12 mouse cellular contexts compared by ENCODE assay signal in genomic region chr2:172789260-172789659, GRCm38 (mm10).
DNase-seq lines count a peak whose midpoint lies in the region; ATAC-seq lines count a peak whose summit lies in the region.
"Had no signal": no experiment of that assay in that cellular context is flagged by ENCODE, and none has a peak within 500 bp of the region (broad histone marks: within the 10 kb centered on the region; RNA-seq: fewer than 3 reads in every experiment).

No protein-coding gene starts in this region.

- H3K27me3 ChIP-seq in hindbrain, embryonic 13.5 days = peaks cover 66% of the 10 kb centered on the region
- peaks cover 27% of the 10 kb centered on the region; the same call in 1 of the 2 replicates for H3K27me3 ChIP-seq in hindbrain, embryonic 11.5 days (ENCODE audit: control insufficient read depth, insufficient read depth, low read length)
- peaks cover 42% of the 10 kb centered on the region for H3K27me3 ChIP-seq in midbrain, embryonic 14.5 days (ENCODE audit: control insufficient read depth, insufficient read depth, low read length)
- H3K27me3 ChIP-seq in midbrain, embryonic 10.5 days (ENCODE audit: low read depth, poor library complexity, severe bottlenecking) = peaks cover 87% of the 10 kb centered on the region
- H3K27me3 ChIP-seq in limb, embryonic 12.5 days = peaks cover 64% of the 10 kb centered on the region

- H3K4me1 ChIP-seq in hindbrain, embryonic 13.5 days (replicated peaks) = peaks cover 18% of the 10 kb centered on the region
- no peaks in the 10 kb centered on the region for H3K4me1 ChIP-seq in hindbrain, embryonic 11.5 days (replicated peaks; ENCODE audit: control insufficient read depth, insufficient read depth, low read length)
- H3K4me1 ChIP-seq in midbrain, embryonic 14.5 days (ENCODE audit: control insufficient read depth, insufficient read depth, low read length) = peaks cover 7% of the 10 kb centered on the region
- peaks cover 25% of the 10 kb centered on the region for H3K4me1 ChIP-seq in midbrain, embryonic 10.5 days
- peaks cover 35% of the 10 kb centered on the region for H3K4me1 ChIP-seq in limb, embryonic 12.5 days (replicated peaks)

- DNase-seq in hindbrain, embryonic 11.5 days (ENCODE audit: low spot score) = no peak
- peak; percentile 47 for DNase-seq in midbrain, embryonic 14.5 days
- DNase-seq in midbrain, embryonic 10.5 days (ENCODE audit: low spot score) = no peak
- DNase-seq in spleen, postnatal 14 days (ENCODE audit: low spot score in 2 of 2) = no peak
- DNase-seq: cerebellum, postnatal 14 days; gastrocnemius, adult 2 months had no signal

- no peaks in the 10 kb centered on the region for H3K36me3 ChIP-seq in hindbrain, embryonic 13.5 days
- H3K36me3 ChIP-seq in hindbrain, embryonic 11.5 days (ENCODE audit: control insufficient read depth, insufficient read depth, low read length) = no peaks in the 10 kb centered on the region
- H3K36me3 ChIP-seq in midbrain, embryonic 14.5 days (ENCODE audit: control insufficient read depth, insufficient read depth, low read length) = no peaks in the 10 kb centered on the region
- no peaks in the 10 kb centered on the region for H3K36me3 ChIP-seq in midbrain, embryonic 10.5 days
- no peaks in the 10 kb centered on the region for H3K36me3 ChIP-seq in limb, embryonic 12.5 days
- H3K36me3 ChIP-seq: heart, embryonic 12.5 days had no signal

- 25% methylated on average over 10 of the region's 10 CpGs for WGBS in hindbrain, embryonic 13.5 days
- WGBS in hindbrain, embryonic 11.5 days = 24% methylated on average over 10 of the region's 10 CpGs
- 14% methylated on average over 10 of the region's 10 CpGs for WGBS in midbrain, embryonic 14.5 days
- 33% methylated on average over 10 of the region's 10 CpGs for WGBS in midbrain, embryonic 10.5 days
- WGBS in limb, embryonic 12.5 days = 5% methylated on average over 10 of the region's 10 CpGs

- H3K9me3 ChIP-seq in hindbrain, embryonic 13.5 days = no peaks in the 10 kb centered on the region
- H3K9me3 ChIP-seq in hindbrain, embryonic 11.5 days (ENCODE audit: control insufficient read depth, low read length) = no peaks in the 10 kb centered on the region
- no peaks in the 10 kb centered on the region for H3K9me3 ChIP-seq in midbrain, embryonic 14.5 days (ENCODE audit: control insufficient read depth, low read length)
- peaks cover under 1% of the 10 kb centered on the region; the same call in 1 of the 2 replicates for H3K9me3 ChIP-seq in midbrain, embryonic 10.5 days (replicated peaks)
- peaks cover 9% of the 10 kb centered on the region; the same call in 1 of the 2 replicates for H3K9me3 ChIP-seq in limb, embryonic 12.5 days

- 0 out of 2 replicates have a peak overlapping the region, but pooled peaks have one; percentile 17 for H3K4me2 ChIP-seq in hindbrain, embryonic 13.5 days
- no peak overlapping the region for H3K4me2 ChIP-seq in hindbrain, embryonic 11.5 days (replicated peaks; ENCODE audit: low read depth, low read length)
- no peak overlapping the region for H3K4me2 ChIP-seq in midbrain, embryonic 14.5 days (ENCODE audit: low read length)
- peak overlapping the region; percentile 2; the same call in 1 of the 2 replicates for H3K4me2 ChIP-seq in limb, embryonic 12.5 days
- H3K4me2 ChIP-seq: heart, embryonic 12.5 days had no signal

- no peak overlapping the region for H3K4me3 ChIP-seq in hindbrain, embryonic 13.5 days
- H3K4me3 ChIP-seq in hindbrain, embryonic 11.5 days (ENCODE audit: low read depth, low read length) = no peak overlapping the region
- no peak overlapping the region for H3K4me3 ChIP-seq in midbrain, embryonic 14.5 days (replicated peaks; ENCODE audit: low read depth, low read length)
- no peak overlapping the region for H3K4me3 ChIP-seq in midbrain, embryonic 10.5 days
- H3K4me3 ChIP-seq in limb, embryonic 12.5 days (replicated peaks) = no peak overlapping the region
- H3K4me3 ChIP-seq: gastrocnemius, adult 2 months; heart, embryonic 12.5 days had no signal

- H3K27ac ChIP-seq in hindbrain, embryonic 13.5 days = no peak overlapping the region
- no peak overlapping the region for H3K27ac ChIP-seq in hindbrain, embryonic 11.5 days (ENCODE audit: low read depth, low read length)
- H3K27ac ChIP-seq in midbrain, embryonic 14.5 days (replicated peaks; ENCODE audit: low read depth, low read length) = no peak overlapping the region
- no peak overlapping the region for H3K27ac ChIP-seq in midbrain, embryonic 10.5 days (replicated peaks)
- no peak overlapping the region for H3K27ac ChIP-seq in limb, embryonic 12.5 days
- H3K27ac ChIP-seq: gastrocnemius, adult 2 months; liver, embryonic 14.5 days had no signal

- ATAC-seq in hindbrain, embryonic 13.5 days (ENCODE audit: low FRiP score) = no peak
- ATAC-seq in hindbrain, embryonic 11.5 days (ENCODE audit: low FRiP score) = no peak
- ATAC-seq in midbrain, embryonic 14.5 days (ENCODE audit: low FRiP score, low TSS enrichment) = peak; percentile 40; the same call in 1 of the 2 replicates
- peak; percentile 29; the same call in 1 of the 2 replicates for ATAC-seq in limb, embryonic 12.5 days (ENCODE audit: insufficient number of reproducible peaks, insufficient read depth, low FRiP score, low TSS enrichment, low read depth)
- ATAC-seq in megakaryocyte-erythroid progenitor cell, adult 5-6 weeks (replicated peaks; ENCODE audit: low FRiP score, low TSS enrichment, poor library complexity, severe bottlenecking) = no peak
- ATAC-seq in monocyte, adult 5-6 weeks (replicated peaks; ENCODE audit: insufficient number of reproducible peaks, low FRiP score, low TSS enrichment, poor library complexity, severe bottlenecking) = no peak

- H3K9ac ChIP-seq in hindbrain, embryonic 13.5 days = no peak overlapping the region
- H3K9ac ChIP-seq in hindbrain, embryonic 11.5 days (ENCODE audit: low read depth, low read length) = no peak overlapping the region
- no peak overlapping the region; the same call in 1 of the 2 replicates for H3K9ac ChIP-seq in midbrain, embryonic 14.5 days (replicated peaks; ENCODE audit: low read length)
- 0 out of 2 replicates have a peak overlapping the region, but pooled peaks have one; percentile 19 for H3K9ac ChIP-seq in limb, embryonic 12.5 days (replicated peaks)
- H3K9ac ChIP-seq: heart, embryonic 12.5 days; liver, embryonic 14.5 days had no signal

Comparison
In these comparisons a context has a peak if more than half of its experiments do, and no peak if none do; other contexts are left out.
1. H3K4me2 ChIP-seq: peak in hindbrain, embryonic 13.5 days (single experiment) and limb, embryonic 12.5 days (single experiment); none in hindbrain, embryonic 11.5 days (single experiment) and midbrain, embryonic 14.5 days (single experiment).
2. ATAC-seq: peak in midbrain, embryonic 14.5 days (single experiment) and limb, embryonic 12.5 days (single experiment); none in hindbrain, embryonic 13.5 days (single experiment), hindbrain, embryonic 11.5 days (single experiment), megakaryocyte-erythroid progenitor cell, adult 5-6 weeks (single experiment) and monocyte, adult 5-6 weeks (single experiment).